Mouse (Mus musculus) stomach, embryonic 16.5 days (tissue): ENCODE data around the gene Prrx1. TPM values are rescaled to one million over a fixed set of nuclear protein-coding genes. Genes with fewer than 3 reads are reported as not detected.

Source experiments
- ATAC-seq: fragments of 200-750 bp; cut with Nextera tagmentation; 2 replicates; pipeline ENCODE4 v1.8.0; 2017; ENCODE audit warnings: moderate number of reproducible peaks, moderate TSS enrichment; ENCODE audit not compliant: insufficient read depth, low FRiP score
- H3K27ac ChIP-seq: fragments of 300-500 bp; sonication (generic); 2 replicates; pipeline ENCODE4 v1.5.1; 2014; ENCODE audit warnings: low read length
- H3K27me3 ChIP-seq: fragments of 300-500 bp; sonication (generic); 2 replicates; pipeline ENCODE4 v1.6.1; 2014; ENCODE audit warnings: low read length, control low read depth, mixed read lengths; ENCODE audit not compliant: control insufficient read depth, insufficient read depth
- H3K36me3 ChIP-seq: fragments of 300-500 bp; sonication (generic); 2 replicates; pipeline ENCODE4 v1.6.1; 2014; ENCODE audit warnings: low read length; ENCODE audit not compliant: control insufficient read depth, insufficient read depth
- H3K4me1 ChIP-seq: fragments of 300-500 bp; sonication (generic); 2 replicates; pipeline ENCODE4 v1.6.1; 2014; ENCODE audit warnings: low read length, control low read depth, mixed read lengths; ENCODE audit not compliant: control insufficient read depth, insufficient read depth
- H3K4me2 ChIP-seq: fragments of 300-500 bp; sonication (generic); 2 replicates; pipeline ENCODE4 v1.6.1; 2014; ENCODE audit warnings: low read depth, low read length, mixed read lengths
- H3K4me3 ChIP-seq: fragments of 300-500 bp; sonication (generic); replicated peaks from 2 replicates; pipeline ENCODE4 v1.5.1; 2014; ENCODE audit warnings: mild to moderate bottlenecking, low read length
- H3K9ac ChIP-seq: fragments of 300-500 bp; sonication (generic); 2 replicates; pipeline ENCODE4 v1.6.1; 2014; ENCODE audit warnings: low read length
- H3K9me3 ChIP-seq: fragments of 300-500 bp; sonication (generic); replicated peaks from 2 replicates; pipeline ENCODE4 v1.6.1; 2016; ENCODE audit warnings: low read length, control low read depth; ENCODE audit not compliant: control insufficient read depth
- WGBS: fragments of 180-500 bp; shearing (Covaris S2); extraction: QIAGEN DNeasy Blood & Tissue Kit; methylation state at CpG from one replicate; pipeline ENCODE4 v1.1.7; 2014; 5-methylcytosine and 5-hydroxymethylcytosine counted together
- polyA plus RNA-seq: library from polyadenylated mRNA; unstranded; fragments of >200 nt; fragmentation: Nextera tagmentation; extraction: Ambion mirVana; gene quantifications from 2 replicates; pipeline ENCODE4 v1.2.1, GENCODE M21; 2015

Gene Prrx1
- polyA plus RNA-seq, 1 experiment from 2014 or later: 9.6 TPM

DNA sequence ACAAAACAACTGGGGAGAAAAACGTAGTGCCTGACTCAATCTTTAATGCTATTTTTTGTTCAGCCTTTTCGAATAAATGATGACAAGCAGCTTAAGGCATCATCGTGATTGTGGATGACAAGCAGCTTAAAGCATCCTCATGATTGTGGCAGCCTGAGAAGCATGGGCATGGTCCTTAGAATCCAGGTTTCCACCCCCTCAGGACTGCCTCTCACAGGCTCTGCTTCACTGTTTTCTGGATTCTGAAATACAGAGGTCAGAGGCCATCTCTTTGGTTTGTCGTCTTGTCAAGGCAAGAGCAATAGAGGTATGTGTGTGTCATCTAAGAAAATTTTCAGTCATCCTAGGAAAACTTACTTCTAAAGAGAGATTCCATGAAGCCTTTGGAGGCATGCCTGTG lies 60.7 kb downstream of the Prrx1 start:
- H3K4me3 ChIP-seq: no peak overlapping the region
- no peaks in the 10 kb centered on the region for H3K4me1 ChIP-seq
- no peak overlapping the region for H3K9ac ChIP-seq
- H3K27me3 ChIP-seq: no peaks in the 10 kb centered on the region
- no peaks in the 10 kb centered on the region for H3K9me3 ChIP-seq
- WGBS: 70% methylated on average over 4 of the region's 4 CpGs
- no peak overlapping the region for H3K27ac ChIP-seq
- H3K36me3 ChIP-seq: no peaks in the 10 kb centered on the region
- no peak for ATAC-seq
- H3K4me2 ChIP-seq: no peak overlapping the region

DNA sequence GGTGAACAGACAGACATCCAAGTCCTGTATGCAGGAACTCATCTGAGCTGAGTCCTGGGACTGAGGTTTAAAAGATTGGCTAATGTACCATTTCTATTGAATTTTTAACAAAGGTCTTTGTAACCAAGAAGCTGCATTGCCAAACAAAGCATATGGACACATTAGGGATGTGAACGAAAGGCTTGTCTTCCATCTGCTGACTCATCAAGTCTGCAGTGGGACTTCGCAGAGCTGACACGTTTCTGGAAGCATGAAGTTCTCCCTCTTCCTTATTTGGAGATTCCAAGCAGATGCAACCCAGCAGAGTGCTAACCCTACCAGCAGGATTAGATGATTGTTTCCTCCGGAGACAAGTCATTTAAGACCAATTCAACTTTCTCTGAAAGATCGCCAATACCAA lies 61.2 kb downstream of the Prrx1 start:
- no peak for ATAC-seq
- no peak overlapping the region for H3K27ac ChIP-seq
- no peaks in the 10 kb centered on the region for H3K9me3 ChIP-seq
- WGBS: 55% methylated on average over 5 of the region's 5 CpGs
- H3K9ac ChIP-seq: no peak overlapping the region
- H3K27me3 ChIP-seq: no peaks in the 10 kb centered on the region
- no peak overlapping the region for H3K4me2 ChIP-seq
- H3K4me3 ChIP-seq: no peak overlapping the region
- no peaks in the 10 kb centered on the region for H3K36me3 ChIP-seq
- H3K4me1 ChIP-seq: no peaks in the 10 kb centered on the region

DNA sequence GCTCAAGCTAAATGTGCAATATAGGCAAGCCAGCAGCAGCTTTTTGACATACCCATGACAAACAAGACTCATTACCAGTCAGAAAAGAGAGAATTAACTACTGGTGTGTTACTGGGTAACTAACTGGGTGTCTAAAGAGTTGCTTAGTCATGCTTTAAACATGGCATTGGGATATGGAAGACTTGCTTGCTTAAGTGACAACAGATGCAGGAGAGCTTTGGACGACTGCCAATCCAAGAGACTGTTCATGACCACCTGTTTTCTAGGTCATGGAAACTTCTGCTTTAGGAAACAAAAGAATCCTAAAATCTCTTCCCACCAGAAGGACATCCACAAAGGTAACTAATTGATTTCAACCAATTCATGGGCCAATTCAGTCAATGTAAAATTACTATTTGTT lies 61.7 kb downstream of the Prrx1 start:
- no peak overlapping the region for H3K4me3 ChIP-seq
- no peak overlapping the region for H3K9ac ChIP-seq
- H3K4me2 ChIP-seq: no peak overlapping the region
- H3K27ac ChIP-seq: no peak overlapping the region
- H3K27me3 ChIP-seq: no peaks in the 10 kb centered on the region
- 73% methylated on average over 1 of the region's 1 CpGs for WGBS
- H3K4me1 ChIP-seq: no peaks in the 10 kb centered on the region
- ATAC-seq: no peak
- H3K9me3 ChIP-seq: no peaks in the 10 kb centered on the region
- no peaks in the 10 kb centered on the region for H3K36me3 ChIP-seq

DNA sequence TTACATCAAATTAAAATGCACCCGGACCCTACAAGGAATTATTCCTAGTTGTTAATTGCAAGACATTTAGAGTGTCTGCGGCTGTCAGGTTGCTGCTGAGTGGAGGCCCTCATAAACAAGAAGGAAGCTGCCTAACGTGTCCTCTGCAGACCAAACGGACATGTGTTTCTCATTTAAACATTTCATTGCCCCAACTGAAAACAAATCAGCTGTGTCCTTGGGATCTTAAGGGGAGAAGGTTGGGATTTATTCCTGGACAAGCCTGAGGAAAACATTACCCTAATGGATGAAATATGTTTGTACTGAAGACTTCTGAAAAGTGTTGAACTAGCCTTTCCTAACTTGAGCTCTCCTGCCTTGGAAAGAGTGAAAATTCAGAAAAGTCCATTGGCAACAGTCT lies 74.6 kb downstream of the Prrx1 start:
- Histone ChIP-seq H3K36me3 (no peaks in the 10 kb centered on the region), H3K4me1 (no peaks in the 10 kb centered on the region), H3K4me2 (no peak overlapping the region), H3K9me3 (no peaks in the 10 kb centered on the region), H3K27me3 (no peaks in the 10 kb centered on the region), H3K9ac (no peak overlapping the region), H3K4me3 (no peak overlapping the region), H3K27ac (no peak overlapping the region)
- ATAC-seq: no peak
- 70% methylated on average over 4 of the region's 4 CpGs for WGBS

DNA sequence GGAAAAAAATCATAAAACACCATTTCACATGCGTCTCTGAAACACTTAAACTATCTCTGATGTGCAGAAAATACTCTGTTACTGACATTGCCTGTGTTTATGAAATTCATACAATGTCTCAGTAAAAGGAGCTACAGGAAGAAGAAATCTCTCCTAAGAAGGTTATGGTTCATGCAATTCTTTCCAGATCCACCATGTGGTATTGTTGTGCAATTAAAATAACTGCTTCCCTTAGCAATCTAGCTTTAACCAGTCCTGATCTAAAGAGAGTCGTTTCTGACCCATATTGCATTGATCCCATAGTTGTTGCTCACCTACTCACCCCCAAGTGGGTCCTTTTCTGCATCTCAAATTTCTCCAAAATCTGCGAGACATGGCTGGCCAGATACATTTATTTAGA lies 82.3 kb downstream of the Prrx1 start:
- no peak overlapping the region for H3K9ac ChIP-seq
- ATAC-seq: no peak
- H3K4me3 ChIP-seq: no peak overlapping the region
- no peak overlapping the region for H3K4me2 ChIP-seq
- H3K9me3 ChIP-seq: no peaks in the 10 kb centered on the region
- 67% methylated on average over 3 of the region's 3 CpGs for WGBS
- H3K27me3 ChIP-seq: no peaks in the 10 kb centered on the region
- no peak overlapping the region for H3K27ac ChIP-seq
- no peaks in the 10 kb centered on the region for H3K4me1 ChIP-seq
- no peaks in the 10 kb centered on the region for H3K36me3 ChIP-seq

DNA sequence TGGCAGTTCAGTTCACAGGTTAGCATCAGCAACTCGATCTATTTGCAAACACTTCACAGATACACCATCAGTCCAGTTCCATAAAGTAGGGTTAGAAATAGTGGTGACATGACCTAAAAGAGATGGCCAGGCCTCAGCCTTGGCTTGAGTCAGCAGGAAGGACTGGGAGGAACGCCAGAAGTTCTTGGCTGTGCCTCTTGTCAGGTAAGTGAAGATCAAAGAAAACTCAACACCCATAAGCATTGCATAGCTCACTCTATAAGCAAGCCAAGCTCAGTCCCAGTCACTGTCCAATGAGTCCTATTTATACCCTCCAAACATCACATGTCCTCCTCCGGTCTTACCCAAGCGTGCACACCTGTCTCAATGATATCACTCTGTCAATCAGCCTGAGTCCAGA lies 87.2 kb downstream of the Prrx1 start:
- H3K4me3 ChIP-seq: no peak overlapping the region
- H3K4me2 ChIP-seq: no peak overlapping the region
- no peak for ATAC-seq
- H3K27ac ChIP-seq: no peak overlapping the region
- H3K27me3 ChIP-seq: no peaks in the 10 kb centered on the region
- H3K9ac ChIP-seq: no peak overlapping the region
- no peaks in the 10 kb centered on the region for H3K4me1 ChIP-seq
- H3K9me3 ChIP-seq: no peaks in the 10 kb centered on the region
- no peaks in the 10 kb centered on the region for H3K36me3 ChIP-seq
- 88% methylated on average over 4 of the region's 4 CpGs for WGBS

DNA sequence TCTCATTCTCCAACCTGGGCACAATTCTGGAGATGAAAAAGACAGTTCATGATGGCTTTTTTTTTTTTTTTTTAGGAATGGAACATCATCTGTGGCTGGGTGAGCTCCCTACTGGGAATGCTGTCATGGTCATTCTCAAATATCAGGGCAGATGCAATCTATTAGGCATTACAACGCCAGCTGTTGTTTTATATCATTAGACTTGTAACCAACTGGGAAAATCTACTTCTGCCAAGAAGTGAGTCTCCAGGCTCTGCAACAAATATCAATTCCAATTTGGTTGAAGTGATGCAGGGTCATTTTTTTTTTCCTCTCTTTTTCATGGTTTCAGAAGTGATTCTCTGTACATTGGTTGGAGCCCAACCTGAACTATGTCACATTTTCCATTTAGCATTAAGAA lies 91.7 kb downstream of the Prrx1 start:
- Histone ChIP-seq H3K9me3 (no peaks in the 10 kb centered on the region), H3K4me3 (no peak overlapping the region), H3K4me2 (no peak overlapping the region), H3K27ac (no peak overlapping the region), H3K9ac (no peak overlapping the region), H3K27me3 (no peaks in the 10 kb centered on the region), H3K36me3 (no peaks in the 10 kb centered on the region), H3K4me1 (no peaks in the 10 kb centered on the region)
- ATAC-seq: no peak
- WGBS: 69% methylated on average over 1 of the region's 1 CpGs

DNA sequence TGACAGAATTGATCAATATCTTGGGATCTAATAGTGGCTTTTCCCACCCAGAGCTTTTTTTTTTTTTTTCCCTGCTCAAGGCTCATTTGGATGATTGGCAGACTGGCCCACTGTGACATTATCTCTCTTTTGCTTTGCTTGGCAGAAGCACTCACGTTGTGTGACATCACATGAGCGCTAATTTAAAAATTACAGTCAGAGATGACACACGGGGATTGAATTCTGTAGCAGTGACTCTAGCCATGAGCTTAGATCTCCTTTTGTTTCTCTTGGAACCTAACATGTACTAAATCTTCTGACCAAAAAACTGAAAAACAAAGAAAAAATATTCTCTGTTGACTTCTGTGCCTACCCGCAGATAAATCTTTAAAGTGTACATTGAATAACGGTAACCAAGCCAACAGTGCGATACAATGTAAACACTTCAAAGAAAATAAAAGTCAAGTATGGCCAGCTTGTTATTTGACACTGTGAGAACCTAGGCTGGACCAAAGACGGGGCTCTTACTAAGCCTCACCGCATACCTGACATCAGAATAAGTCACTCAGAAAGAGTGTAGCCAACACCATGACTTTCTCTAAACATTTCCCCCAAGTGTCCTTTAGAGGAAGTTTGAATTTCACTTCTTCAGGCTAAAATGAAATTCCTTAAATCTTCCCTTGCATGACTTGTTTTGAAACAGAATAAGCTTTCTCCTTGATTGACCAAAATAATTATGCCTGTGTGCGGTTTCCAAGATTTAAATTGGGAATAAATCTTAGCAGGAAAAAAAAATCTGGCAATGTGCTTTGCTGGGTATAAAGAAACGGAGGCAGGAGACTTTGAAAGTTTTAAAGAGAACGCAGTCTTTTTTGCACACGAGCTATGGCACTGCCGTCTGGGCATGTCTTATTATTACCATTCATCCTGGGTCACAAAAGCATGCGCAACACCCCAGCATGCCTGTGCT lies 104.3 kb downstream of the Prrx1 start:
- H3K4me3 ChIP-seq: no peak overlapping the region
- no peak overlapping the region for H3K4me2 ChIP-seq
- H3K9ac ChIP-seq: no peak overlapping the region
- H3K27me3 ChIP-seq: no peaks in the 10 kb centered on the region
- no peak overlapping the region for H3K27ac ChIP-seq
- no peaks in the 10 kb centered on the region for H3K9me3 ChIP-seq
- ATAC-seq: no peak
- WGBS: 49% methylated on average over 14 of the region's 14 CpGs
- H3K4me1 ChIP-seq: no peaks in the 10 kb centered on the region
- H3K36me3 ChIP-seq: no peaks in the 10 kb centered on the region

DNA sequence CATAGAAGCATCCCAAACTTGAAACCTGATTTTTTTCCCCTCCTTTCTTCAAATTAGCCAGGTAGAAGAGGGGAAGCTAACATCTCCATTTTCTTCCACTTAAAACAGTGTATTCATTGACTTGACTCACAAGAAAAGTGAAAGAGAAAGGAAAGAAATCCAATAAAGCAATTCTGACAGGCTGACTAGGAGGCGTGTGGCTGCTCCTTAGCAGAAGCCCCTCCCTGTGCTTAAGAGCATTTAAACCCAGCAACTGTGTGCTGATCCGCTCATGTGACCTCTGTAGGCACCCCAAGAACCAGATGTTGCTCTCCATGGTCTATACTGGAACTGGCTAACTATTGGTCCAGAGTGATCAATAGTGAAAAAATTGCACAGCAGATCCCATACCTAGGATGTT lies 114.7 kb downstream of the Prrx1 start:
- H3K9ac ChIP-seq: no peak overlapping the region
- no peaks in the 10 kb centered on the region for H3K36me3 ChIP-seq
- no peaks in the 10 kb centered on the region for H3K27me3 ChIP-seq
- H3K4me1 ChIP-seq: no peaks in the 10 kb centered on the region
- H3K4me2 ChIP-seq: no peak overlapping the region
- ATAC-seq: no peak
- WGBS: 48% methylated on average over 2 of the region's 2 CpGs
- no peaks in the 10 kb centered on the region for H3K9me3 ChIP-seq
- H3K4me3 ChIP-seq: no peak overlapping the region
- no peak overlapping the region for H3K27ac ChIP-seq
